Mouse (Mus musculus) stomach, postnatal 0 days (tissue): ENCODE measurements around the gene Gpank1. TPM values are rescaled to one million over a fixed set of nuclear protein-coding genes. Genes with fewer than 3 reads are reported as not detected.

Source experiments
- ATAC-seq: fragments of 200-750 bp; cut with Nextera tagmentation; 2 replicates; pipeline ENCODE4 v1.8.0; 2017; ENCODE audit not compliant: low FRiP score, low TSS enrichment
- DNase-seq: peaks from one replicate; pipeline ENCODE4 v3.0.0-alpha.2; 2016; ENCODE audit warnings: low spot score
- H3K27ac ChIP-seq: fragments of 300-500 bp; sonication (generic); replicated peaks from 2 replicates; pipeline ENCODE4 v1.5.1; 2014; ENCODE audit warnings: mild to moderate bottlenecking, control low read depth
- H3K27me3 ChIP-seq: fragments of 300-500 bp; sonication (generic); 2 replicates; pipeline ENCODE4 v1.6.1; 2014; ENCODE audit warnings: low read length; ENCODE audit not compliant: control insufficient read depth, insufficient read depth
- H3K36me3 ChIP-seq: fragments of 300-500 bp; sonication (generic); 2 replicates; pipeline ENCODE4 v1.6.1; 2014; ENCODE audit warnings: low read length, mixed read lengths; ENCODE audit not compliant: control insufficient read depth, insufficient read depth
- H3K4me1 ChIP-seq: fragments of 300-500 bp; sonication (generic); replicated peaks from 2 replicates; pipeline ENCODE4 v1.6.1; 2014; ENCODE audit warnings: antibody characterized with exemption; ENCODE audit not compliant: control insufficient read depth, insufficient read depth
- H3K4me2 ChIP-seq: fragments of 300-500 bp; sonication (generic); replicated peaks from 2 replicates; pipeline ENCODE4 v1.6.1; 2014; ENCODE audit warnings: low read depth, mild to moderate bottlenecking, control low read depth, moderate library complexity
- H3K4me3 ChIP-seq: fragments of 300-500 bp; sonication (generic); 2 replicates; pipeline ENCODE4 v1.5.1; 2014; ENCODE audit warnings: low read depth, low read length, control low read depth
- H3K9ac ChIP-seq: fragments of 300-500 bp; sonication (generic); 2 replicates; pipeline ENCODE4 v1.6.1; 2014; ENCODE audit warnings: mild to moderate bottlenecking, low read length, control low read depth, mixed read lengths
- H3K9me3 ChIP-seq: fragments of 300-500 bp; sonication (generic); 2 replicates; pipeline ENCODE4 v1.6.1; 2016; ENCODE audit warnings: low read length; ENCODE audit not compliant: control insufficient read depth
- CTCF ChIP-seq: IDR thresholded peaks from 2 replicates; pipeline ENCODE4 v1.5.1; 2016; ENCODE audit warnings: antibody characterized with exemption, low read depth, mild to moderate bottlenecking, moderate library complexity
- EP300 ChIP-seq: optimal IDR thresholded peaks from 2 replicates; pipeline ENCODE3; 2016; ENCODE audit warnings: antibody characterized with exemption
- WGBS: fragments of 180-500 bp; shearing (Covaris S2); extraction: QIAGEN DNeasy Blood & Tissue Kit; methylation state at CpG from one replicate; pipeline ENCODE4 v1.1.7; 2014; 5-methylcytosine and 5-hydroxymethylcytosine counted together
- polyA plus RNA-seq: library from polyadenylated mRNA; unstranded; fragments of >200 nt; fragmentation: Nextera tagmentation; extraction: Ambion mirVana; gene quantifications from 2 replicates; pipeline ENCODE4 v1.2.1, GENCODE M21; 2015

The Gpank1 gene
- polyA plus RNA-seq, 1 experiment from 2014 or later = 11.3 TPM

GRCm38 (mm10) chr17:35157661-35158175, 36.5 kb downstream of the Gpank1 start:
- H3K9ac ChIP-seq = no peak overlapping the region
- H3K9me3 ChIP-seq = no peaks in the 10 kb centered on the region
- ATAC-seq = no peak
- no peak for TF ChIP-seq EP300
- no peak for TF ChIP-seq CTCF
- H3K4me2 ChIP-seq = no peak overlapping the region
- no peaks in the 10 kb centered on the region for H3K27me3 ChIP-seq
- no peaks in the 10 kb centered on the region; the same call in 1 of the 2 replicates for H3K4me1 ChIP-seq
- no peak for DNase-seq
- no peak overlapping the region for H3K4me3 ChIP-seq
- H3K36me3 ChIP-seq = peaks cover 79% of the 10 kb centered on the region
- 84% methylated on average over 8 of the region's 8 CpGs for WGBS
- no peak overlapping the region for H3K27ac ChIP-seq

GRCm38 (mm10) chr17:35158850-35159593, 37.8 kb downstream of the Gpank1 start:
- WGBS = 89% methylated on average over 16 of the region's 16 CpGs
- H3K27me3 ChIP-seq = no peaks in the 10 kb centered on the region
- no peak overlapping the region for H3K9ac ChIP-seq
- ATAC-seq = no peak
- no peak overlapping the region for H3K27ac ChIP-seq
- peaks cover 2% of the 10 kb centered on the region; the same call in 1 of the 2 replicates for H3K4me1 ChIP-seq
- no peak for DNase-seq
- H3K4me2 ChIP-seq = no peak overlapping the region
- no peaks in the 10 kb centered on the region for H3K9me3 ChIP-seq
- no peak overlapping the region for H3K4me3 ChIP-seq
- peaks cover 70% of the 10 kb centered on the region for H3K36me3 ChIP-seq
- TF ChIP-seq CTCF = no peak
- TF ChIP-seq EP300 = no peak

GRCm38 (mm10) chr17:35159638-35160037, 38.4 kb downstream of the Gpank1 start:
- 85% methylated on average over 7 of the region's 7 CpGs for WGBS
- Histone ChIP-seq H3K4me2 (no peak overlapping the region), H3K9me3 (no peaks in the 10 kb centered on the region), H3K4me1 (peaks cover 2% of the 10 kb centered on the region; the same call in 1 of the 2 replicates), H3K27me3 (no peaks in the 10 kb centered on the region), H3K4me3 (no peak overlapping the region), H3K36me3 (peaks cover 66% of the 10 kb centered on the region), H3K9ac (no peak overlapping the region), H3K27ac (no peak overlapping the region)
- DNase-seq = no peak
- no peak for TF ChIP-seq EP300
- TF ChIP-seq CTCF = no peak
- no peak for ATAC-seq

DNA sequence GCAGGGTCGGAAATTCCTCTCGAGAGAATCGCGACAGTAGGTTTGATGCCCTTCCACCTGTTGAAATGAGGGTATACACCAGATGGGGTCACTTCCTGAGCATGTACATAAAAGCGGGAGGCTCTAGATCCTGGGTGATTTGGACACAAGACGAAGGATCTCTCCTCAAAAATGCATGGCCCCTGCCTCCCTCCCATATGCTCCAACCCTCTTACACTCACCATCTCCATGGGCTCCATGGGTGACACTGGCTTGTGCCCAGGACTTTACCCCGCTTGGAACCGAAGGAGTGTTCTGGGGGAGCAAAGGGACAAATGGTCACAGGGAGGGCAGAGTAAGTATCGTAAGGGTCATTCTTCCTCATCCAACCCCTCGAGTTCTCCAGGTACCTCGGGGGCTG, 40.2 kb downstream of the Gpank1 start:
- Histone ChIP-seq H3K4me1 (peaks cover 5% of the 10 kb centered on the region), H3K36me3 (peaks cover 50% of the 10 kb centered on the region), H3K4me3 (no peak overlapping the region), H3K27ac (no peak overlapping the region), H3K27me3 (no peaks in the 10 kb centered on the region), H3K9ac (no peak overlapping the region), H3K4me2 (no peak overlapping the region), H3K9me3 (no peaks in the 10 kb centered on the region)
- DNase-seq (no peak), ATAC-seq (no peak)
- TF ChIP-seq EP300 = no peak
- TF ChIP-seq CTCF = no peak
- 78% methylated on average over 11 of the region's 11 CpGs for WGBS

GRCm38 (mm10) chr17:35162121-35162520, 40.9 kb downstream of the Gpank1 start:
- H3K9ac ChIP-seq = peak overlapping the region; percentile 59
- ATAC-seq (no peak), DNase-seq (no peak)
- no peaks in the 10 kb centered on the region for H3K27me3 ChIP-seq
- peak overlapping the region; percentile 78 for H3K4me2 ChIP-seq
- H3K36me3 ChIP-seq = peaks cover 45% of the 10 kb centered on the region
- no peaks in the 10 kb centered on the region for H3K9me3 ChIP-seq
- WGBS = 58% methylated on average over 14 of the region's 14 CpGs
- H3K4me1 ChIP-seq = peaks cover 5% of the 10 kb centered on the region
- H3K4me3 ChIP-seq = no peak overlapping the region
- no peak for TF ChIP-seq EP300
- no peak for TF ChIP-seq CTCF
- H3K27ac ChIP-seq = no peak overlapping the region

- TF ChIP-seq EP300 = no peak
- H3K9ac ChIP-seq = peak overlapping the region; percentile 59
- peak overlapping the region; percentile 78 for H3K4me2 ChIP-seq
- H3K27me3 ChIP-seq = no peaks in the 10 kb centered on the region
- peak overlapping the region; percentile 100 for H3K4me3 ChIP-seq
- H3K27ac ChIP-seq = 0 out of 2 replicates have a peak overlapping the region, but pooled peaks have one; percentile 53
- DNase-seq = no peak
- 12% methylated on average over 12 of the region's 12 CpGs for WGBS
- H3K36me3 ChIP-seq = peaks cover 40% of the 10 kb centered on the region
- H3K9me3 ChIP-seq = no peaks in the 10 kb centered on the region
- H3K4me1 ChIP-seq = peaks cover 5% of the 10 kb centered on the region
- no peak for ATAC-seq
Observed at GRCm38 (mm10) chr17:35162730-35163129, 41.5 kb downstream of the Gpank1 start.
